25 mouse cellular contexts compared by ENCODE assay signal in the genomic region with DNA sequence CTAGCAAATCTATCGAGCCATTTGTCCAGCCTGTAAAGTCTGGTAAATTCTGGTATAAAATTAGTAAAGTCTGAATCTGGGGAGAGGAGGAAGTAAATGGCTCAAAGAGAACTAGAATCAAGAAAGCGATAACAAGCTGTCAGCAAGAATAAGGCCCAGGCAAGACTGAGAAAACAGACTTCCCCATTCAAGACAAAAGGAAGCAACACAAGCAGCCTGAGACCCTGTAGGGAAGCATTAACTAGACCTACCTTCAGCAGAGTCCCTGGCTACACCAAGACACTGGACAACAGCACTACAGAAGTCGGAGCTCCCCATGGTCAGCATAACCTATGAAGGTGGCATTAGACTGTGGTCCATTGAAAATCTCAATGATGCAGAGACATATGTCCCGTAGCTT.
DNase-seq lines count a peak whose midpoint lies in the region; ATAC-seq and TF ChIP-seq lines count a peak whose summit lies in the region.
"Had no signal": no experiment of that assay in that cellular context is flagged by ENCODE, and none has a peak within 500 bp of the region (broad histone marks: within the 10 kb centered on the region; RNA-seq: fewer than 3 reads in every experiment).

No protein-coding gene starts in this region.

- peak; percentile 58 for DNase-seq in layer of hippocampus, adult 9-11 months
- no peak for DNase-seq in layer of hippocampus, postnatal 36 days
- DNase-seq in MEL (ENCODE audit: low read depth, low spot score): peak; percentile 38
- no peak for DNase-seq in forebrain, embryonic 14.5 days (ENCODE audit: low spot score)
- DNase-seq in embryo, embryonic 10.5 days (ENCODE audit: low spot score): no peak
- DNase-seq: adrenal gland, postnatal 36 days; cerebellum, adult 8-10 months; gastrocnemius, postnatal 14 days; heart, postnatal 14 days; kidney, adult 8-10 months; kidney, postnatal 36 days; left cerebral cortex, postnatal 4 days; lung, postnatal 14 days had no signal

- TF ChIP-seq POLR2A in MEL (IDR thresholded peaks at IDR 0.05; ENCODE audit: control insufficient read depth in 1 of 2, insufficient read depth in 1 of 2, low read depth in 1 of 2, low read length in 2 of 2, poor library complexity in 1 of 2): no peak
- TF ChIP-seq POLR2A in bone marrow, adult 2 months (IDR thresholded peaks at IDR 0.05; ENCODE audit: borderline replicate concordance, control insufficient read depth, low read depth, low read length): no peak

- H3K9ac ChIP-seq in MEL (ENCODE audit: control insufficient read depth, low read depth, low read length, poor library complexity, severe bottlenecking): no peak overlapping the region
- no peak overlapping the region for H3K9ac ChIP-seq in forebrain, embryonic 14.5 days (ENCODE audit: low read length)
- no peak overlapping the region for H3K9ac ChIP-seq in midbrain, embryonic 13.5 days (replicated peaks)
- H3K9ac ChIP-seq: embryonic facial prominence, embryonic 12.5 days; forebrain, embryonic 15.5 days; heart, embryonic 12.5 days; hindbrain, embryonic 14.5 days; liver, embryonic 14.5 days; midbrain, embryonic 12.5 days had no signal

- H3K79me2 ChIP-seq in MEL (ENCODE audit: control insufficient read depth, insufficient read depth, low read length, poor library complexity): no peaks in the 10 kb centered on the region

- no peaks in the 10 kb centered on the region; a peak in 1 of 4 replicates for H3K4me1 ChIP-seq in MEL (ENCODE audit: control insufficient read depth in 1 of 2, insufficient read depth in 2 of 2, low read length in 2 of 2)
- H3K4me1 ChIP-seq in bone marrow, adult 2 months (ENCODE audit: control insufficient read depth, insufficient read depth, low read length): no peaks in the 10 kb centered on the region; the same call in 1 of the 2 replicates
- no peaks in the 10 kb centered on the region for H3K4me1 ChIP-seq in forebrain, embryonic 14.5 days (ENCODE audit: control insufficient read depth, insufficient read depth, low read length)
- H3K4me1 ChIP-seq in midbrain, embryonic 13.5 days (replicated peaks): no peaks in the 10 kb centered on the region
- H3K4me1 ChIP-seq: embryonic facial prominence, embryonic 12.5 days; forebrain, embryonic 15.5 days; heart, embryonic 12.5 days; midbrain, embryonic 12.5 days had no signal

- no peak overlapping the region for H3K27ac ChIP-seq in MEL (ENCODE audit: control insufficient read depth, low read depth, low read length)
- peak overlapping the region; percentile 57; the same call in 1 of the 2 replicates for H3K27ac ChIP-seq in bone marrow, adult 2 months (ENCODE audit: control insufficient read depth, insufficient read depth, low read depth, low read length, poor library complexity)
- no peak overlapping the region for H3K27ac ChIP-seq in forebrain, embryonic 14.5 days (ENCODE audit: low read depth, low read length)
- no peak overlapping the region for H3K27ac ChIP-seq in midbrain, embryonic 13.5 days
- H3K27ac ChIP-seq: embryonic facial prominence, embryonic 12.5 days; forebrain, embryonic 15.5 days; hindbrain, embryonic 14.5 days; liver, embryonic 14.5 days; midbrain, embryonic 12.5 days had no signal

- TF ChIP-seq EP300 in MEL (IDR thresholded peaks at IDR 0.05; ENCODE audit: low read depth in 1 of 2, low read length in 2 of 2): no peak

- H3K4me3 ChIP-seq in MEL (ENCODE audit: control insufficient read depth in 1 of 2, insufficient read depth in 1 of 2, low read depth in 2 of 2, low read length in 2 of 2): no peak overlapping the region; a peak in 1 of 4 replicates
- no peak overlapping the region for H3K4me3 ChIP-seq in bone marrow, adult 2 months (replicated peaks; ENCODE audit: control insufficient read depth, low read depth, low read length)
- H3K4me3 ChIP-seq in forebrain, embryonic 14.5 days (ENCODE audit: low read depth, low read length): no peak overlapping the region
- no peak overlapping the region for H3K4me3 ChIP-seq in midbrain, embryonic 13.5 days (replicated peaks)
- H3K4me3 ChIP-seq: embryonic facial prominence, embryonic 12.5 days; erythroblast, embryonic 14.5 days; forebrain, embryonic 15.5 days; heart, embryonic 12.5 days; midbrain, embryonic 12.5 days; myocyte had no signal

- TF ChIP-seq RAD21 in MEL (IDR thresholded peaks at IDR 0.05; ENCODE audit: low read depth, low read length): no peak

- no peak overlapping the region for H3K4me2 ChIP-seq in forebrain, embryonic 14.5 days (ENCODE audit: low read length)
- no peak overlapping the region for H3K4me2 ChIP-seq in midbrain, embryonic 13.5 days (replicated peaks)
- H3K4me2 ChIP-seq: embryonic facial prominence, embryonic 12.5 days; forebrain, embryonic 15.5 days; heart, embryonic 12.5 days; hindbrain, embryonic 14.5 days; midbrain, embryonic 12.5 days had no signal

- no peaks in the 10 kb centered on the region for H3K27me3 ChIP-seq in MEL (ENCODE audit: control insufficient read depth in 1 of 2, insufficient read depth in 2 of 2, low read length in 2 of 2)
- H3K27me3 ChIP-seq in forebrain, embryonic 14.5 days (replicated peaks; ENCODE audit: control insufficient read depth, insufficient read depth, low read length): no peaks in the 10 kb centered on the region
- no peaks in the 10 kb centered on the region for H3K27me3 ChIP-seq in midbrain, embryonic 13.5 days
- H3K27me3 ChIP-seq: embryonic facial prominence, embryonic 12.5 days; forebrain, embryonic 15.5 days; heart, embryonic 12.5 days; midbrain, embryonic 12.5 days had no signal

- peaks cover 0 to 3% of the 10 kb centered on the region in 2 experiments; a peak in 2 of 4 replicates for H3K36me3 ChIP-seq in MEL (ENCODE audit: control insufficient read depth in 1 of 2, insufficient read depth in 2 of 2, low read length in 2 of 2)
- no peaks in the 10 kb centered on the region for H3K36me3 ChIP-seq in forebrain, embryonic 14.5 days (ENCODE audit: control insufficient read depth, insufficient read depth, low read length)
- H3K36me3 ChIP-seq in midbrain, embryonic 13.5 days: no peaks in the 10 kb centered on the region
- H3K36me3 ChIP-seq: embryonic facial prominence, embryonic 12.5 days; forebrain, embryonic 15.5 days; G1E; heart, embryonic 12.5 days; midbrain, embryonic 12.5 days had no signal

- peak; percentile 87 for ATAC-seq in megakaryocyte, adult 5-6 weeks (ENCODE audit: poor library complexity, severe bottlenecking)
- ATAC-seq in forebrain, embryonic 14.5 days: no peak
- no peak for ATAC-seq in midbrain, embryonic 13.5 days
- ATAC-seq: forebrain, embryonic 15.5 days had no signal

- 33% methylated on average over 4 of the region's 4 CpGs for WGBS in bone marrow, adult 2 months
- 87% methylated on average over 4 of the region's 4 CpGs for WGBS in forebrain, embryonic 14.5 days
- 95% methylated on average over 4 of the region's 4 CpGs for WGBS in midbrain, embryonic 13.5 days

- H3K9me3 ChIP-seq in MEL (replicated peaks; ENCODE audit: insufficient read depth, low read length): no peaks in the 10 kb centered on the region
- no peaks in the 10 kb centered on the region for H3K9me3 ChIP-seq in forebrain, embryonic 14.5 days (replicated peaks; ENCODE audit: control insufficient read depth, low read length)
- H3K9me3 ChIP-seq in midbrain, embryonic 13.5 days: no peaks in the 10 kb centered on the region
- H3K9me3 ChIP-seq: embryonic facial prominence, embryonic 12.5 days; forebrain, embryonic 15.5 days; heart, embryonic 12.5 days; midbrain, embryonic 12.5 days had no signal

- TF ChIP-seq CTCF in MEL (IDR thresholded peaks at IDR 0.05 in 2 of 3, conservative IDR thresholded peaks at IDR 0.05 in 1 of 3; ENCODE audit: control insufficient read depth in 1 of 3, insufficient read depth in 1 of 3, low read depth in 2 of 3, low read length in 3 of 3, poor library complexity in 1 of 3, severe bottlenecking in 1 of 3): no peak
- no peak for TF ChIP-seq CTCF in bone marrow, adult 2 months (IDR thresholded peaks at IDR 0.05; ENCODE audit: control insufficient read depth, insufficient read depth, low read length)

TF ChIP-seq in MEL, 35 proteins besides CTCF, POLR2A, EP300 and RAD21:
- TF ChIP-seq ETS1 (IDR thresholded peaks at IDR 0.05; ENCODE audit: low read depth, low read length): no peak
- TF ChIP-seq UBTF (IDR thresholded peaks at IDR 0.05; ENCODE audit: borderline replicate concordance, insufficient read depth, low read depth, low read length): no peak
- TF ChIP-seq SMC3 (IDR thresholded peaks at IDR 0.05; ENCODE audit: low read depth, low read length): no peak
- no peak for TF ChIP-seq ZNF384 (IDR thresholded peaks at IDR 0.05; ENCODE audit: low read depth, low read length)
- no peak for TF ChIP-seq NRF1 (IDR thresholded peaks at IDR 0.05; ENCODE audit: insufficient read depth, low read depth, low read length, poor library complexity, severe bottlenecking)
- no peak for TF ChIP-seq USF1 (IDR thresholded peaks at IDR 0.05; ENCODE audit: low read depth, low read length)
- no peak for TF ChIP-seq NELFE (IDR thresholded peaks at IDR 0.05; ENCODE audit: low read depth, low read length)
- no peak for TF ChIP-seq MEF2A (IDR thresholded peaks at IDR 0.05; ENCODE audit: extremely low read depth, insufficient replicate concordance, low read depth, low read length, poor library complexity, severe bottlenecking)
- no peak for TF ChIP-seq TBP (IDR thresholded peaks at IDR 0.05; ENCODE audit: low read depth, low read length)
- no peak for TF ChIP-seq KAT2A (conservative IDR thresholded peaks at IDR 0.05; ENCODE audit: low read depth, low read length)
- no peak for TF ChIP-seq GATA1 (IDR thresholded peaks at IDR 0.05; ENCODE audit: low read depth, low read length)
- no peak for TF ChIP-seq JUND (IDR thresholded peaks at IDR 0.05; ENCODE audit: low read depth, low read length)
- no peak for TF ChIP-seq MAZ (IDR thresholded peaks at IDR 0.05; ENCODE audit: low read depth, low read length)
- TF ChIP-seq GABPA (IDR thresholded peaks at IDR 0.05; ENCODE audit: low read depth, low read length): no peak
- TF ChIP-seq POLR2AphosphoS5 (IDR thresholded peaks at IDR 0.05; ENCODE audit: borderline replicate concordance, low read depth, low read length): no peak
- TF ChIP-seq TAL1 (IDR thresholded peaks at IDR 0.05; ENCODE audit: low read length): no peak
- TF ChIP-seq ZMIZ1 (IDR thresholded peaks at IDR 0.05; ENCODE audit: low read depth, low read length): no peak
- TF ChIP-seq MAX (IDR thresholded peaks at IDR 0.05; ENCODE audit: low read length): no peak

Comparison
In these comparisons a context has a peak if more than half of its experiments do, and no peak if none do; other contexts are left out.
1. DNase-seq: peak in layer of hippocampus, adult 9-11 months (single experiment) and MEL (single experiment); none in layer of hippocampus, postnatal 36 days (0 of 2), forebrain, embryonic 14.5 days (single experiment) and embryo, embryonic 10.5 days (single experiment).